Mouse (Mus musculus): ENCODE results near the gene Myo18a.

GRCm38 (mm10) chr11:77777937-77778336 lies 14.9 kb downstream of the Myo18a start:
- no peak for TF ChIP-seq CTCF (conservative IDR thresholded peaks at IDR 0.05; ENCODE audit: insufficient read depth, insufficient read length, low read depth, low read length)
- no peak for TF ChIP-seq POLR2A (IDR thresholded peaks at IDR 0.05; ENCODE audit: low read depth, low read length)

Data from kidney, adult 2 months (tissue).